Mouse (Mus musculus): ENCODE measurements around the gene H13.

H13 gene

DNA sequence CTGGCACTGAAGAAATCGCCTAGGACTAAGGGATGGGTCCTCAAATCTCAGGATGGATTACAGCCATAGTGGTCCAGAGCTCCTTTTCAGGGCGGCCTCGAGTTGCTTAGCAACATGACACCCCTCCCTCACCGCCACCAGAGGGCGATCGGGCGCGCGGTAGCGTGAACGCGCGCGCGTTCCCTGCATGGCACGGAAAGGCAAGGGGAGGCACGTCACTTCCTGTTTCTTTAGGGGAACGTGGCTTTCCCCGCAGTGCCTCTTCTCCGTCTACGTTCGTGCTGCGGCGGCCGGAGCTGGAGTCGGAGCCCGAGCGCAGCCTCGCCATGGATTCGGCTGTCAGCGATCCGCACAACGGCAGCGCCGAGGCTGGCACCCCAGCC, at the start of gene H13:
H13 (plus strand) TSS at position 206 of the 383 bp plus-strand sequence.
- peak; percentile 93 for DNase-seq (ENCODE audit: low read depth)

DNA sequence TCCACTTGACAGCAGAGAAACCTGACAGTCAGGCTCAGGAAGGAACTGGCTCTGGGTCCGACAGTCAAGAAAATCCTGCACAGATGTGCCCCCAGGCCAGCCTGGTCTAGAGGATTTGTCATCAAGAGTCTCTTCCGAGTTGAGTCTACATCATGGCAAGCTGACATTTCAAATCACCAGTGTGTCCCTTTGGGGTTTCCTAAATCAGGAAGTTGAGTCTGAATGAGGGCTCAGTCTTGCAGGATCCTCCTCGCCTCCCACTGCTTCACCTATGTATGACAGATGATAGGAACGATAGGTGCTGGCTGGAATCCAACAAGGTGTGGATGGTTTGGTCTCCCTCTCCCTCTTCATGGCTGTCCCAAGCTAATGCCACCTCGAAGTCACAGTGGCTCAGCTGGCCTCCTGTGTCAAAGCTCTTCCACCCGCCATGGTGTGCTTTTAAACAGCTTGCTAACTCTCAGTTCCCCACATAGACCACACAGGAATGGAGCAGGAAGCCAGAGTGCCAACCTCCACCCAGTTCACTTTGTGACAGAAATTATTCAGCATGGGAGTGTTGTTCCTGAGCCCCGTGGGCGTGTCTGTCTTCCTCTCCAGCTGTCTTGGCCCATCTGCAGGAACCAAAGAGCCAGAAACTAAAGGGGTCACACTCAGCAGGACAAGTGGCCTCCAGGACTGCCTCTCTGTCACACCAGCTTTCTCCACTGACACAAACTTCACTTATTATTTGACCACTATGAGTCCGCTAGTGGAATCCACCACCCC, 48.7 kb upstream of the H13 start:
- DNase-seq (ENCODE audit: low read depth), result peak; percentile 19

- DNase-seq (ENCODE audit: low read depth), result no peak
Measured at GRCm38 (mm10) chr2:152622151-152622550, 47.1 kb upstream of the H13 start.

- DNase-seq (ENCODE audit: low read depth), result no peak
Measured at GRCm38 (mm10) chr2:152622953-152623352, 46.3 kb upstream of the H13 start, which contains the start of gene Defb25. TSS of gene Defb25 (minus strand) at chr2:152623053.

DNA sequence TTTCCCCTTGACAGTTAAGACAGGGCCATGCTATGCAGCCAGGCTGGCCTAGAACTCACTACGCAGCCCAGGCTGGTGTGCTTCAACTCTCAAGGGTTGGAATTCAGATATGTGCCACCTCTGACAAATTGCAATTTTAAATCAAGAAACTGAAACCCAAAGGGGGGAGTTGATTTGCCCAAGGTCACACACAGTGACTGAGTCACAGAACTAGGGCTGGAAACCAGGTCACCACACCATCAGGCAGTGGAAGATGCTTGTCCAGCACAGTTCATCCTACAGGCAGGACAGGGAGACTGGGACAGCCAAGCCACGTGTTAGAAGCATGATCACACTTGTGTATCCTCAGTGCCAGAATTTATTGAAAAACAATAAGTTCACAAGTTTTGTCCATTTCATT, 44.7 kb upstream of the H13 start:
- DNase-seq (ENCODE audit: low read depth), result no peak

DNA sequence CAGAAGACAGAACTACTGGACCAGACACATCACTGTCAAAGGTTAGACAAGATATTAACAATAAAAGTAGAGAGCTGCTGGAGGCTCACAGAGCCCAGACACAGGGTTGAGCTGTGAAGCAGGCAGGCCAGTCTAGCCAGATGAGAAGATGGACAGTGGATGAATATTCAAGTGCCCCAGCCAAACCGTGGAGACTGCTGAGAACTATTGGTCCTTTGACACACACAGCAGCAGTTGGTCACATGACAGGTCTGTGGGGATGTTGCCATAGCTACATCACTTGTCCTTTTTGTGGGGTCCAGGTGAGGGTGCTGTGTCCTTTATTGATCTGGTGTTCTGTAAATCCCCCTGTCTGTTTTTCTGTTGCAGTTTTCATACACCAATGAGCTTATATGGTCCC, 44.0 kb upstream of the H13 start:
- no peak for DNase-seq (ENCODE audit: low read depth)

DNA sequence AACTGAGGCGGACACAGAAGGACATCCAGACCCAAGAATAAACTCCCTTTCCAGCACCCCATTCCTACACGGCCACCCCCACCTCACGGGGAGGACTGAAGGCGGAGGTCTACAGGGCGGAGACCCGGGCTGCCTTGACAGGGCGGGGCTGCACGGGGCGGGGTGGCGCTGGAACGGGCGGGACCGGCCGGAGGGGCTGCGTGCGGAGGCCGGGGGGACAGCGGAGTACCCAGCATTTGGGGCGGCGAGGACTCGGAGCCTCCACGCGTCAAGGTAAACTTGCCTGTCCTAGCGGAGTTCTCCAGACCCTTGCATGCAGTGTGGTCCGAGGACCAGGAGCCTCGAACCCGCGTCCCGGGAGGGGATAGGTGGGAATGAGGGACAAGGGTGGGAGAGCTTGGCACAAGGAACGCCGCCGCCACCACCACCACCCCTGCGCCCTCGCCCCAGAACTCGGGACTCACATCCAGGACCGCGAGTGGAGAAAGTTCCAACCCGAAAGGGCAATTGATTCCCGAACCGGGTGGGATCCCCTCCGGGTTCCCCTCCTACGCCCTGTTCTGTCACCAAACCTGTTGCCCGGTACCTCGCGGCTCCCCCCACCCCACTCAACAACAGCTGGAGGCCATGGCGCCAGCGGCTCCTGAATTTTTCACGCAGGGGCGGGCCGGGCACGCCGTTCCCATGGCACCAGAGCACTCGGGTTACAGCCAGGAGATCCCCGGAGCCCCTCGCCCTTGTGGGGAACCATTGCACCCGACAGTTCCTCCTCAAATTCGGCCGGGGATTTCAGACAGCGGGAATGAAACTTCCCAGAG, 42.3 kb upstream of the H13 start, which contains the start of gene Rem1:
Rem1 (plus strand) TSS at position 178 of the 818 bp plus-strand sequence.
- DNase-seq (ENCODE audit: low read depth), result no peak

GRCm38 (mm10) chr2:152628066-152628465, 41.2 kb upstream of the H13 start:
- DNase-seq (ENCODE audit: low read depth), result no peak

- DNase-seq (ENCODE audit: low read depth), result no peak
Measured at GRCm38 (mm10) chr2:152629239-152629638, 40.0 kb upstream of the H13 start.

DNA sequence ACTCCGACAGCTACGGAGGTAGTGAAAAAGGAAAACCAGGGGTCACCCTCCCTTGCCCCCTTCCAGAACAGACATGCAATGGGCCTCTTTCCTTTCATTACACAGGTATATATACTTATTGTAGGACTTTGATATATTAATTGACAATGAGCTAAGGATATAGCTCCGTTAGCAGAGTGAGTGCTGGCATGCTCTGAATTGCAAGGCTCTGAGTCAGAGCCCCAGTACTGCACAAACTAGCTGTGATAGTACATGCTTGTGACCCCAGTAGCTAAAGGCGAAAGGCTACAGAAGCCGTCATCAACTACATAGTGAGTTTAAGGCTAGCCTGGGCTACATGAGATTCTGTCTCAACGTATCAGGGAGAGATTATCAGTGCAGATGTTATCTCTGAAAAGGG, 39.4 kb upstream of the H13 start:
- DNase-seq (ENCODE audit: low read depth), result no peak

- no peak for DNase-seq (ENCODE audit: low read depth)
Measured at GRCm38 (mm10) chr2:152633334-152633733, 35.9 kb upstream of the H13 start.

DNA sequence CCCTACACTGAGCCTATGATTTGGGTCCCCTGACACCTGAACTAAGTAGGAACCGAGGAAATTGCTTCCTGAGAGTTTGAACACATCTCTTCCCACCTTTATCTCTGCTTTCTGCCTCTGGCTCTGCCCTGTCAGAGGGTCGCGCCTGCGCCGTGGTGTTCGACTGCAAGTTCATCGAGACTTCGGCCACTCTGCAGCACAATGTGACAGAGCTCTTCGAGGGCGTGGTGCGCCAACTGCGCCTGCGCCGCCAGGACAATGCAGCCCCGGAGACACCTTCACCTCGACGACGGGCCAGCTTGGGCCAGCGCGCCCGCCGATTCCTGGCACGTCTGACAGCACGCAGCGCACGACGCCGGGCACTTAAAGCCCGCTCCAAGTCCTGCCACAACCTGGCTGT, 35.0 kb upstream of the H13 start:
- DNase-seq (ENCODE audit: low read depth), result no peak

DNA sequence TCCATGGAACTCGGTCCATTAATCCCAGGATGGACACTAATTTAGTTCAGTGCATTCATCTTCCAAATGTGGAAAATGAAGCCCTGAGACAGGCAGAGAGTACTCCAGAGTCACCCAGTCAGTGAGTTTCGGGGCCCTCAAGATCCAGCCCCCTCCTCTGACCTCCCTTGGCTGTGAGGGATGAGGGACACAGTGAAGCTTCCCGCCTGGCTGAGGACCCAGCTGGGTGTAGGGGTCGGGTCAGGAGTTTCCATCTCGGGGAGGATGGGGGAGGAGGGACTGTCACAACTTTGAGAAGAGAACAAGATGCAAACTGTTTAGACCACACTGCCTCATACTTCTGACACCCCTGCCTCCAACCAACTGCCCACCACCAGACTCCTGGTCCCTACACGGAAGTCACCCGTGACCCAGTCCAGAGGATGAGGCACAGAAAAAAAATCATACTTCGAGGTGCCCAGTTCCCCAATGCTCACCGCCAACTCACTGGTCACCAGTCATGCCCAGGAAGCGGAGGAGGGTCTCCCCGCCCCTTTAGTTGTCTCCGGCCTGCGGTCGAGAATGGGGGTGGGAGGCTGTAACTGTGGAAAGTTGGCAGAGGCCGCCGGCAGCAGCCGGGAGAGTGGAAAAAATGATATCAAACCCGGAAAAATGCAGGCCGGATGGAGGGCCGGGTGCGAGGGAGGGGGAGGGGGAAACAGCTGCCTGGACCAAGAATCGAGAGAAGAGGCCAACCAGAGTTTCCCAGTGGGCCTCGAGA, 32.8 kb upstream of the H13 start:
- no peak for DNase-seq (ENCODE audit: low read depth)

DNA sequence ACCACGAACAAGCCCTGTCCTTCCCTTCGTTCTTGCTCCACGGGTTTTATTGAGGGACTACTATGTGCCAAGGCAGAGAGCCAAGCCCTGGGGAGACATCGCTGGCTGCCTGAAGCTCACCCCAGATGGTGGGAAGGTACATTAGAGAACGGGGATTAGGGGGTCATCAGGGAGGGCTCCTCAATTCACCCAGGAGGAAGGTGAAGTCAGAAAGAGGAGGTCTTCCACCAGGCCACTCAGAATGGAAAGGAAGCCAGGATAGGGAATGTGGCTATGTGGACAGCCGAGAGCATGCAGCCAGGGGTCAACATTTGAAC, 32.3 kb upstream of the H13 start:
- DNase-seq (ENCODE audit: low read depth), result no peak

DNA sequence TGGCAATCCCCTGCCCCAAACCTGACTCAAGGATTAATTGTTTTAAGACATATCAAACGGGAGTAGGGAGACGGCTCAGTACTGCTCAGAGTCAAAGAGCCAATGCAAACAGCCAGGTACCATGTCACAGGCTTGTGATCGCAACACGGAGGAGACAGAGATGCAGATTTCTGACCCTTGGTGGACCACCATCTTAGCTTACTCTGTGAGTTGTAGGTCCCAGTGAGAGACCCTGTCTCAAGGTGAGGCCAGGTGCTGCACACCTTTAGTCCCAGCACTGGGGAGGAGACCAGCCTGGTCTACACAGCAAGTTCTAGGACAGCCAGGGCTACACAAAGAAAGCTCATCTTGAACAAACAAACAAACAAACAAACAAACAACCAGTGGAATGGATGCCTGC, 31.9 kb upstream of the H13 start:
- no peak for DNase-seq (ENCODE audit: low read depth)

DNA sequence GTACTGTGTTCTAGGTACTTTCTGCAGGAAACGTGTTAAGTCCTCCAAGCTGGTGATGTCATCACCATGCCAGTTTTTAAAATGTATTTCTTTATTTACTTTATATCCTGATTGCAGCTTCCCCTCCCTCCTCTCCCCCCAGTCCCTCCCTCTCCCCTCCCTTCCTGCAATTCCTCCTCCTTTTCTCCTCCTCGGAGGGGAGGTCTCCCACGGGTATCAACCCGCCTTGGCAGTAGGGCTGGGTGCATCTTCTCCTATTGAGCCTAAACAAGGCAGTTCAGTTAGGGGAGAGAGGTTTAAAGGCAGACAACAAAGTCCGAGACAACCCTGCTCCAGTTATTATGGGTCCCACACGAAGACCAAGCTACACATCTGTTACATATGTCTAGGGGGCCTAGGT, 30.4 kb upstream of the H13 start:
- DNase-seq (ENCODE audit: low read depth), result no peak

DNA sequence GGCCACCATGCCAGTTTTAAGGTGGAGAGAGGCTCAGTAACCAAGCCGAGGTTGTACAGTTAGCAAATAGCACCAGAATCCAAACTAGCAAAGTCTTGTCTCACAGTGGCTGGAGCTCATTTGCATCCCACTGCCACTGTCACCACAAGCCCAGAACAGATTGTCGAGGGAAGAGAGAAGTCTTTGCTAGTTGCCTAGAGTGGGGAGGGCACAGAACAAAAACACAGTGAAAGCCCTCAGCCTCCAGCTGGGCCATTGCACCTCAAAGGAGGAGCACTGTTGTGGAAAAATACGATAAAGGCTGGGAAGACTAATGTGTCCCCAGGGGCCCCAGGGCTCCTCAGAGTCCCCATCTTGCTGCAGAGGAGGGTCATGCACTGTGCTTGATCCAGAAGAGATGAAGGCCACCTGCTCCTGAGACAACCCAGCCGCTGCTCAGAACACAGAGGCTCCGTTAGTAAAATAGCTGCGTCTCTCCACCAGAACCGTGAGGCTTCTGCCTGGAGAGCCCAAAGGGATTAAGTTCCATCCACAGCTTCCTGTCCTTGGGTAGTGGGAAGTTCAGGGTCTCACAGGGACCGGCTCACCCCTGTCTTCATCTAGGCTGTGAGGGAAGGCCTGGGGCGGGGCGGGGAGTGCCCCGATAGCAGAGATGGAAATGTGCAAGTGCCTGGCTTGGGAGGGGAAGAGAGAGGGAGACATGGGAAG, 29.7 kb upstream of the H13 start:
- DNase-seq (ENCODE audit: low read depth), result no peak

- DNase-seq (ENCODE audit: low read depth), result peak; percentile 73
Measured at GRCm38 (mm10) chr2:152652901-152653620, 16.2 kb upstream of the H13 start.

- peak; percentile 73 for DNase-seq (ENCODE audit: low read depth)
Measured at GRCm38 (mm10) chr2:152653874-152654715, 15.2 kb upstream of the H13 start.

DNA sequence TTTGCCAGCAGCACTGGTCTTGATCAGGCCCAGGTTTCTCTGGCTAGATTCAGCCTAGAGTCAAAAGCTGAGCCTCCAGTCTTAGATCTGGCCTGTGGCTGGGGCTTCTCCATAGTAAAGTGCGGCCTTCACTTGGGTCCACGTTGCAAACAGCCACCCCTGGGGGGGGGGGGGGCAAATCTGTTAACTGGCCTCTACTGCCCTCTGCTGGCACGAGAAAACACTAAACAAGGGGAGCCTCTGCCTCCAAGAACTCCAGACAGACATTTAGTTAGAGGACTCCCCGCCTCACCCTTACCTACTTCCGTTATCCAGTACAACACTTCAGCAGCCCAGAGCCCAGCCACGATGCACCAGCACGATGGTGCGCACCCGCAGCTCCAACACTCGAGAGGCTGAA, 11.9 kb upstream of the H13 start:
- DNase-seq (ENCODE audit: low read depth), result peak; percentile 54
